Mouse (Mus musculus) ES-Bruce4 (cell line): Measurements from ENCODE around the gene Plekha6. TPM values are rescaled to one million over a fixed set of nuclear protein-coding genes. Genes with fewer than 3 reads are reported as not detected.

Experiments
- H3K27ac ChIP-seq: 2 replicates; pipeline ENCODE4 v1.5.1; 2012; ENCODE audit warnings: low read length, inconsistent platforms; ENCODE audit not compliant: insufficient read depth
- H3K27me3 ChIP-seq: 2 replicates; pipeline ENCODE4 v1.6.1; 2012; ENCODE audit warnings: mild to moderate bottlenecking, low read length, inconsistent platforms; ENCODE audit not compliant: control insufficient read depth, poor library complexity, insufficient read depth, severe bottlenecking
- H3K36me3 ChIP-seq: 2 replicates; pipeline ENCODE4 v1.6.1; 2012; ENCODE audit warnings: inconsistent platforms, mild to moderate bottlenecking, low read length, moderate library complexity; ENCODE audit not compliant: control insufficient read depth, poor library complexity, insufficient read depth, severe bottlenecking
- H3K4me1 ChIP-seq: one replicate; pipeline ENCODE4 v1.8.1; 2011; ENCODE audit warnings: low read length; ENCODE audit not compliant: control insufficient read depth, insufficient read depth
- H3K4me3 ChIP-seq: 2 replicates; pipeline ENCODE4 v1.5.1; 2011; ENCODE audit warnings: low read depth, mild to moderate bottlenecking, low read length
- H3K9ac ChIP-seq: 2 replicates; pipeline ENCODE4 v1.6.1; 2012; ENCODE audit warnings: low read depth, mild to moderate bottlenecking, inconsistent platforms; ENCODE audit not compliant: poor library complexity, severe bottlenecking
- H3K9me3 ChIP-seq: replicated peaks from 2 replicates; pipeline ENCODE4 v1.6.1; 2012; ENCODE audit warnings: mild to moderate bottlenecking, low read length, inconsistent platforms; ENCODE audit not compliant: control insufficient read depth, poor library complexity, insufficient read depth, severe bottlenecking
- CTCF ChIP-seq: IDR thresholded peaks from one replicate; pipeline ENCODE4 v1.8.1; 2011; ENCODE audit warnings: low read depth, low read length
- EP300 ChIP-seq: IDR thresholded peaks from 2 replicates; pipeline ENCODE4 v1.6.1; 2011; ENCODE audit warnings: low read depth, low read length; ENCODE audit not compliant: insufficient read depth
- POLR2A ChIP-seq: IDR thresholded peaks from one replicate; pipeline ENCODE4 v1.8.1; 2011; ENCODE audit warnings: low read length; ENCODE audit not compliant: insufficient read depth
- polyA plus RNA-seq: library from polyadenylated mRNA; stranded (reverse); fragments of >200 nt; gene quantifications from 2 replicates; pipeline ENCODE4 v1.2.4, GENCODE M21; 2011; ENCODE audit warnings: low read depth; ENCODE audit not compliant: missing spikeins, insufficient read depth, insufficient read length

Gene Plekha6
- polyA plus RNA-seq, 1 experiment: 1.3 TPM

DNA sequence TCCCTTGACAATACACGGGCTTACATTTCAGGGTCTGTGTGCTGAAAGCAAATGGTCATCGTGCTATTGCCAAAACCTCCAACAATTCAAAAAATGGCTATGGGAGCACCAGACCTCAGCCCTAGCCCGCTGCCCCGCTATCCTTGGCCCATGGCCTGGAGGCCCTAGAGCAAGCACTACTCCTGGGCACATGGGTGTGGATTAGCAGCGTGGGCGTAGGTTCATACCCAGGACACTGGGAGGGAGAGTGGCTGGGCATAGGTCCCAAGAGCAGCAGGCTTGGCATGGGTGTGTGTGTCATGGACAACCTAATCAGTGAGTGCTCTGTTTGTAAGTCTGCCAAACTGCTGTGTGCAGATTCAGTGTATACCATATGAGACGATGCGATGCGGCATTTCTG, 132.4 kb downstream of the Plekha6 start:
- H3K27me3 ChIP-seq: no peaks in the 10 kb centered on the region
- TF ChIP-seq POLR2A (no peak), CTCF (no peak), EP300 (no peak)

DNA sequence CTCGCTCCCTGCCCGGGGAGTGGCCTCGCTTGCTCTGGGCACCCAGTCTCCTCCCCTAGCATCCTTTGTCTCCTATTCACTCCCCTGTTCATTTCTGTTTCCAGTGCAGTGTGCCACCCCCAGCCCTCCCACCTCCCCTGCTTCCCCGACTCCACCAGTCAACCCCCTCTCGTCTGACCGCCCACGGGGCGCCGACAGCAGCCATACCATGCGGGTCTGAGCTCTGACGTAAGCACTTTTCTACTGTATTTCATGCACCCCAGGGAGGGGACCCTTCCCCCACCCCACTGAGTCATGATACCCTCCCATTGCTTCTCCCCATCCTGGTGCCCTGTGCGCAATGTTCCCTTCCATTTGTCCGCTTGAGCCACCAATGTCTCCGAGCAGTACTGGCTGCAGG, 134.8 kb downstream of the Plekha6 start:
- H3K27me3 ChIP-seq: no peaks in the 10 kb centered on the region
- no peaks in the 10 kb centered on the region for H3K36me3 ChIP-seq
- no peaks in the 10 kb centered on the region for H3K4me1 ChIP-seq
- no peaks in the 10 kb centered on the region for H3K9me3 ChIP-seq
- no peak overlapping the region for H3K4me3 ChIP-seq
- no peak overlapping the region for H3K27ac ChIP-seq
- no peak for TF ChIP-seq POLR2A
- no peak overlapping the region for H3K9ac ChIP-seq

More for the DNA sequence above, 132.4 kb downstream of the Plekha6 start:
- Histone ChIP-seq H3K4me1 (no peaks in the 10 kb centered on the region), H3K9ac (no peak overlapping the region), H3K9me3 (no peaks in the 10 kb centered on the region), H3K27ac (no peak overlapping the region), H3K4me3 (no peak overlapping the region), H3K36me3 (no peaks in the 10 kb centered on the region)

DNA sequence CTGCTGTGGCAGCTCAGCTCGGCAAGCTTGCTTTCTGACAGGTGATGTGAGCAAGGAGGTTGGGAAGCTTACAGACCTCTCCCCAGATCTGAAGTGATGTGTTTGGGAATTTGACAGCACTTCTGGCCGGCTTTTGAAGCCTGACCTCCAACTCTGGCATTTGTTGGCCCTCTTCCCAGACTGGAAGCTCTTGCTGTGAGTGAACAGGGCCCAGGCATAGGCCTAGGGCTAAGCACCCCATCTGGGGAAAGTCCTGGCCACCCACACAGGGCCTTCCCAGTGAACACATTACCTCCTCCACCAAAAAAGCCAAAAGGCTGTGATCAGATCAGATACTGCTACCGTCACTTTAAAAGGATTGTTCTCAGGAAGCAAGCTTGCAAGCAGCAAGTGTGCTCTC, 138.5 kb downstream of the Plekha6 start:
- TF ChIP-seq POLR2A (no peak), EP300 (no peak), CTCF (no peak)
- Histone ChIP-seq H3K9me3 (no peaks in the 10 kb centered on the region), H3K4me1 (no peaks in the 10 kb centered on the region), H3K27ac (no peak overlapping the region), H3K36me3 (no peaks in the 10 kb centered on the region), H3K27me3 (no peaks in the 10 kb centered on the region), H3K9ac (no peak overlapping the region), H3K4me3 (no peak overlapping the region)

DNA sequence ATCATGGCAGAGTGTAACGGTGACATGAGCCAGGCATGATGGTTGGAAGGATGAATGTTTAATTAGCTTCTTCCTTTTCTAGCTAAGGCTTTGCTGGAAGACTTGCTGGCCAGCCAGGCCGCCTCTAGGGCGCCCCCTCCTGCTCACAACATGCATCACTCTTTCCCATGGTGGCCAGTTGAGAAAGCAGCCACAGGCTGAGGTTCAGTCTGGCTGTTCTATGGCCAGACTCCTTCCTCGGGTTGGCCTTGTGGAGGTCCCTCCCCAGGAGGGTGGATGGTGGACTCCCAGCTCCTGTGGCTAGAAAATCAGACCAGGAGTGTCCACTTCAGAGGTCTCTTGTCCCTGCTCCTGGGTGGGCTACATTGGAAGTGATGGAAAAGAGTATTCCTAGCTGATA, 142.8 kb downstream of the Plekha6 start:
- TF ChIP-seq CTCF: peak; percentile 91
- no peak for TF ChIP-seq EP300
- TF ChIP-seq POLR2A: no peak
- no peak overlapping the region for H3K9ac ChIP-seq
- no peak overlapping the region for H3K4me3 ChIP-seq
- no peaks in the 10 kb centered on the region for H3K36me3 ChIP-seq
- H3K27me3 ChIP-seq: no peaks in the 10 kb centered on the region
- no peak overlapping the region for H3K27ac ChIP-seq
- H3K9me3 ChIP-seq: no peaks in the 10 kb centered on the region
- H3K4me1 ChIP-seq: no peaks in the 10 kb centered on the region

DNA sequence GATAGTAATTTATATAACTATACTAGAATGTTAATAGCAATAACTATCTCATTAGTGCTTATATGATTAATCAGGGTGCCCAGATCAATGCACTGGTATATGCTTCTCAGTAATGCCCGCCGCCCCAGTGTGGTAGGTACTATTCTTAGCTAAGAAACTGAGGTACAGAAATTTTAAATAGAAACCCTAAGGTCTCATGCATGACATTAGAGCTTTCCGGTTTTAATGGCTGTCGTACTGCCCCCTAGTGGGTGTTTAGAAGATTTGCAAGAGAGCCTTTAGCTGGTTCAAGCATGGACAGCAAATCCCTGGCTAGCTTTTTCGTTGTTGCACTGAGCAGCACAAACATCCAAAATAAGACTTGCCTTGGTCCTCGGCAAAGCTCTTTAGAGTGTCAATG, 143.3 kb downstream of the Plekha6 start:
- Histone ChIP-seq H3K4me1 (no peaks in the 10 kb centered on the region), H3K27me3 (no peaks in the 10 kb centered on the region), H3K9ac (no peak overlapping the region), H3K4me3 (no peak overlapping the region), H3K36me3 (no peaks in the 10 kb centered on the region), H3K9me3 (no peaks in the 10 kb centered on the region), H3K27ac (no peak overlapping the region)
- TF ChIP-seq CTCF (peak; percentile 9), POLR2A (no peak), EP300 (no peak)

DNA sequence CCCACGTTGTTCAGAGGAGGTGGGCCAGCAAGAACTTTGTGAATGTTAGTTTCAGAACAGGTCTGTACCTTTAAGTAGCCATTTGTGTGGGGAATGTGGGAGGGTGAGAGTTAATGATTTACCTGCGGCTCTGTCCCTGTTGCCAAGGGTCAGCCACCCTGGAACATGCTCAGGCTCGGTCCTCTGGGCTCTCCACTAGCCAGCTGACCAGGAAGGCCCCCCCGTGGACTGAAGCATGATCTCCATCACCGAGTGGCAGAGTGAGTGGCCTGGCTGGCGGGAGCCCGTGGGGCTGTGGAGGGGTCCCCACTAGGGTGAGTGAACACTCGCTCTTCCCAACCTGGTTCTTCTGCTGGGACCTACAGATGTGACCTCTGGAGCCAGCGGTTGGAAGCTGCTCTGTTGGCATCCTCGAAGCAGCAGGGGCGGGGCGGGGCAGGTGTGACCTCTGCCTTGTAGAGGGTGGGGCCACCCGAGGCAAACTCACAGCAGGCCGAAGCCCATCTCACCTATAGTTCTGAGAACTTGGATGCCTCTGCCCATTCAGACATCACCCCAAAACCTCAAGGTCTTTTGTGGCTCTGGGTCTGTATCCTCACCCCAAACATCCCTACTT, 145.8 kb downstream of the Plekha6 start, which contains the start of gene Golt1a:
Golt1a (plus strand) TSS at position 149 of the 616 bp plus-strand sequence.
- Histone ChIP-seq H3K9ac (no peak within 1 kb of the TSS), H3K36me3 (no peaks in the 10 kb centered on the region), H3K9me3 (no peaks in the 10 kb centered on the region), H3K4me3 (no peak within 1 kb of the TSS), H3K27ac (no peak within 1 kb of the TSS), H3K4me1 (no peaks in the 10 kb centered on the region), H3K27me3 (no peaks in the 10 kb centered on the region)
- no peak for TF ChIP-seq EP300
- TF ChIP-seq CTCF: no peak
- no peak for TF ChIP-seq POLR2A
